Mouse (Mus musculus): ENCODE data around the gene Etfdh.
"Not testable (repeated sequence)": the region's sequence is repeated elsewhere in the genome, so short reads cannot be mapped to it uniquely, and the experiment has no call there.

Gene Etfdh

DNA sequence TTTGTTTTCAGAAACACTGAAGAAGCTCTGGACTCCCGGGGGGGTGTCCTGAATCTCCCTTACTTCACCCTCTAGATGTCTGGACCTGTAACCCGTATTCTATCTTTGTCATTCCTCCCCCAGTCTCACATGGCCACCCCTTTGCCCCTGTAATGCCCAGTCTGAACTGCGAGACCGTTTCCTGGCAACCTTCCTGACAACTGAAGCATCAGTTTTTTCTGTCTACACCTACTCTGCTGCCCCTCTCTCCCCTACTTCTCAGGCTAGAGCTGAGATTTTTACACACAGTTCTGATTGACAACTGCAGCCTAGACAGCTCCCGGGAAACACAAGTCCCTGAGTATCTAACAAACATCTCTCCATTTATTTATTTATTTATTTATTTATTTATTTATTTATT, 52.4 kb downstream of the Etfdh start:
- no peak for DNase-seq (ENCODE audit: low read depth)

DNA sequence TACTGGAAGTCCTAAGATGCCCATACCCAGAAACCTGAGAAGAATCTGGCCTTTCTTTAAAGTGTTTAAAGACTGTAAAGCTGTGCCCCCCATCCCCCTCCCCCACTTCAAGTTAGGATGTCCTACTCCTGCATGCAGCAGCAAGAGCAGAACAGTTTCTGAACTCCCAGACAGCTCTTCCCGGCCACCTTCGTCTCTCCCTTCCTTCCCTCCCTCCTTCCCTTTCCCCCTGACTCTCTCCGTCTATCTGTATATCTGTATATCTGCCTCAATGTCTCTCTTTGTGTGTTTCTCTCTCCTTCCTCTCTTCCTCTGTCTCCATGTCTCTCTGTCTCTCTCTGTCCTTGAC, 52.9 kb downstream of the Etfdh start:
- DNase-seq (ENCODE audit: low read depth) = no peak

DNA sequence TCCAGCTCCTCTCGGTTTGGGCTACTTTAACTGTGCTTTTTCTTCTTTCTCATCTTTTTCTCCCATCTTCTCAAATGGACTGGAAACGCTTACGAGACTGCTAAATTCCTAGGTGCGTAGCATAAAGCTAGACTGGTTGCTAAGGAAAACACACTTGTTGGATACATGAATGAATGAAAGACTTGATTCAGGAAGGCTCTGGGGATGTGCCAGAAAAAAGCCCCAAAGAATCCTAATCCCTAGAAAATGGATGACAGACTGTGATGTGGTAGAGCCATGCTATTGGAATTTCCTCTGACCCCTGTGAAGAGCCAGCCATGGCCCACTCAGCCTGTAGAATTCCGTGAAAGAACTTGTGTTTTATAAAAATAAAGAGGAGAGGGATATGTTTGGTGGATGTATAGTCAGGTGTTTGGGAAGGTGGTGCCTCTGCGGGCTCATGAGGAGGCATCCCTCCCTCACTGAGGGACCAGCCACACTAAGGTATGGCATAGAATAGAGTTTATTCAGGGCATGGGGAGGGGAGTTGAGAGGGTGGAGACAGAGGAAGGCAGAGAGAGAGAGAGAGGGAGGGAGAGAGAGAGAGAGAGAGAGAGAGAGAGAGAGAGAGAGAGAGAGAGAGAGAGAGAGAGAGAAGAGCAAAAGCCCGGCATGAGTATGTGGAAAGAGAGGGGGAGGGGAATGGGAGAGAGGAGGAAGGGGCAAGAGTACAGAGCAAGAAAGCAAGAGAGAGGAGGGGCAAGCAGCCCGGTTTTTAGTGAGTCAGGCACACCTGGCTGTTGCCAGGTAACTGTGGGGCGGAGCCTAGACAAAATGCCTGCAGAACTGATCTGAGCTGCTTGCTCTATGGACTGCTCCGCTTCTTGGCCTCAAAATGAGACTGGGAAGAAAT, 53.5 kb downstream of the Etfdh start:
- no peak for DNase-seq (ENCODE audit: low read depth)

DNA sequence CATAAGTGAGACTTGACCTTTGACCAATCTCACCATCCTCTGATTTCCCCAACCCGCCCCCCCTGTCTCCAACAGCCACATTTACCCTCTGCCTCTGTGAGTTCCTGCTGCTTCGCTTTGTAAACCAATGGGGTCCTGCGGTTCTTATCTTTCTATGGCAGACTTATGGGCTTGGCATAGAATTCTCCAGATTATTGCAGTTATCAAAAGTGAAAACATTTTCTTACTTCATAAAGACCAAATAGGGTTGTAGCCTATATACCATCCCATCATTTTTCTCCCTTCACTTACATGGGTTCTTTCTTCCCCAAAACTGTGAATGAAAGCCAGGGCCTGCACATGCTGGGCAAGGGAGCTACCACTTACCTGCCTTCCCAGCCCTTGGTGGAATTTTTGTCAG, 55.0 kb downstream of the Etfdh start:
- no peak for DNase-seq (ENCODE audit: low read depth)

DNA sequence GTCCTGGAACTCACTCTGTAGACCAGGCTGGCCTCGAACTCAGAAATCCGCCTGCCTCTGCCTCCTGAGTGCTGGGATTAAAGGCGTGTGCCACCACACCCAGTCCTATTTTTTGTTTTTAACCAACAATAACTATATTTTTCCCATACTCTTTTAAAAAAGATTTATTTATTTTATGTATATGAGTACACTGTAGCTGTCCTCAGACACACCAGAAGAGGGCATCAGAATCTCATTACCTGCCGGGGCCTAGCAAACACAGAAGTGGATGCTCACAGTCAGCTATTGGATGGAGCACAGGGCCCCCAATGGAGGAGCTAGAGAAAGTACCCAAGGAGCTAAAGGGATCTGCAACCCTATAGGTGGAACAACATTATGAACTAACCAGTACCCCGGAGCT, 55.9 kb downstream of the Etfdh start:
- not testable (repeated sequence) for DNase-seq (ENCODE audit: low read depth)

DNA sequence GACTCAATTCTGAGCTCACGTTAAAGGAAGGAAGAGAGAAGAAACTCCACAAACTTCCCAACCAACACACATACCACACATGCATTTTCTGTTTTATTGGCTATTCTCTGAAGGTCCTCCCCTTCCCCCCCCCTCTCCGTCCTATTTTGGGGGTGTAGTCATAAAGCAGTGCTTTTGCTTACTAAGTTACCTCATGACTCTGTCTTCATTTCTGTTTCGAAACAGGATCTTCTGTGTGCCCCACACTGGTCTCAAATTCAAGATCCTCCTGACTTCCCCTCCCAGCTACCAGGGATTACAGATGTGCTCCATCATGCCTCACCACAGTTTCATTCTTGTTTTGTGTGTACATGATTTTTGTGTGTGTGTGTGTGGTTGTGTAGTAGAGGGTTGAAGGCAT, 56.9 kb downstream of the Etfdh start:
- no peak for DNase-seq (ENCODE audit: low read depth)

DNA sequence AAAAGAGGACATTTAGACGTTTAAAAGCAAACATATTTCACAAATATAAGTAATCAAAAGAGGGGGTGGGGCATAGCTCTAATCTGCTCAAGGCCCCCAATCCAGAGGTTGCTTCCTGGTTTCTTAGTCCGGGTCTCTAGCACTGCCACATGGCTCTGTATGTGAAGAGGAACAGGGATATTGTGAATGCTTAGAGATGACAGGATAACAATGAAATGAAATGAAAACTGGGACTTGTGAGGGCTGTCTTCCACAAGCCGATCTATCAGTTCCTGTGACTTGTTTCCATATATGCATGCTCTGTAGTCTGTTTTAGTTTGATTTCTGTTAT, 60.0 kb downstream of the Etfdh start:
- no peak for DNase-seq (ENCODE audit: low read depth)

DNA sequence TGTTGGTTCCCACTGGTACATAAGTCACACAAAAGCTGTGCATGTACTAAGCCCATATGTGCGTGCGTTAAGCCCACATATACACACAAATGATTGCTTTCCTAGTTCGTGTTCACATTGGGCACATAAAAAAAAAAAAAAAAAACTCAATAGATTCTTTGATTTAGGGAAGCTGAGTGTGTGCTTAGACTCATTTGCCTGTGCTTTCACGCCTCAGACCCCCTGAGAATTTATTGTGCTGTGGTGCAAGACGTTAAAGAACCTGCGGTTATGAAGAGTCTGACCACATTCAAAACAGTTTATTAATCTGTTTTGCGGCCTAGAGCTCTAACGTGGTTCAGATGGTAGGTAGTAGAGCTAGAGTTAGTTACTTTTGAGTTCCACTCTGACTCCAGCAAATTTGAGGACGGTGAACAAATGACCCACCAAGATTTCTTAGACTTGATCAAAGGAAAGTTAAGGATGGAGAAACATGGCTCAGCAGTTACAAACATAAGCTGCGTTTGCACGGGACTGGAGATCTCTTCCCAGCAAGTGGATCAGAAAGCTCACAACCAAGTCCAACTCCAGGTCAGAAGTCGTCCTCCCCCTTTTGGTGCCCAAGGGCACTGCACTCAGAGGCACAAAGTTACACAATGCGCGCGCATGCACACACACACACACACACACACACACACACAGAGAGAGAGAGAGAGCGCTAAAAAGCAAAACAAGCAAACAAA, 60.5 kb downstream of the Etfdh start:
- peak; percentile 25 for DNase-seq (ENCODE audit: low read depth)

DNA sequence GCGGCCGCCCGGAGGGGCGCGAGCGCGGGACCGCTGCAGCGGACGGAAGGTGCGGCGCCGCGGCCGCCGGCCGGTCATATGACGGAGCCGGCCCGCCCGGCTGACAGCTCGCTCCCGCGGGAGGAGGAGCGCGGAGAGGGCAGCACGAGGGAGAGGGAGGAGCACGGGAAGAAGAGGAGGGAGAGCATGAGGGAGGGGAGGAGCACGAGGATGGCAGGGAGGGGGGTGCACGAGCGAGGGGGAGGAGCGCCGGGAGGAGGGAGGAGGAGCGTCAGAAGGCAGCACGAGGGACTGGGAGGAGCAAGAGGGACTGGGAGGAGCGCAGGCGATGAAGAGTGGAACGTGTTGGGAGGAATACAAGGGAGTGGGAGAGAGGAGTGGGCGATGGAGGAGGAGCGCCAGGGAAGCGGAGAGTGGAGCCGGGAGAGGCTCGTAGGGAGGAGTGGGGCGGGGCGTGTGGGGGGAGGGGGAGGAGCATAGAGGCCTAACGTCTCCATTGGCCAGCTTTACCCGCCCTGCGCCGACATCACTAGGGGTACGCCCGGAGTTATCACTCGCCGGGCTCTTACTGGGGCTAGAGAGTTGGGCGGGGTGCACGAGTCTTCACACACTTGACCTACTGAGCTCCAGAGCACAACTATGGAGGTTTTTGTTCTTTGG, 61.5 kb downstream of the Etfdh start, which contains the start of gene Fnip2:
TSS of gene Fnip2 (minus strand) at position 94 of the 660 bp plus-strand sequence.
- DNase-seq (ENCODE audit: low read depth) = peak; percentile 91

DNA sequence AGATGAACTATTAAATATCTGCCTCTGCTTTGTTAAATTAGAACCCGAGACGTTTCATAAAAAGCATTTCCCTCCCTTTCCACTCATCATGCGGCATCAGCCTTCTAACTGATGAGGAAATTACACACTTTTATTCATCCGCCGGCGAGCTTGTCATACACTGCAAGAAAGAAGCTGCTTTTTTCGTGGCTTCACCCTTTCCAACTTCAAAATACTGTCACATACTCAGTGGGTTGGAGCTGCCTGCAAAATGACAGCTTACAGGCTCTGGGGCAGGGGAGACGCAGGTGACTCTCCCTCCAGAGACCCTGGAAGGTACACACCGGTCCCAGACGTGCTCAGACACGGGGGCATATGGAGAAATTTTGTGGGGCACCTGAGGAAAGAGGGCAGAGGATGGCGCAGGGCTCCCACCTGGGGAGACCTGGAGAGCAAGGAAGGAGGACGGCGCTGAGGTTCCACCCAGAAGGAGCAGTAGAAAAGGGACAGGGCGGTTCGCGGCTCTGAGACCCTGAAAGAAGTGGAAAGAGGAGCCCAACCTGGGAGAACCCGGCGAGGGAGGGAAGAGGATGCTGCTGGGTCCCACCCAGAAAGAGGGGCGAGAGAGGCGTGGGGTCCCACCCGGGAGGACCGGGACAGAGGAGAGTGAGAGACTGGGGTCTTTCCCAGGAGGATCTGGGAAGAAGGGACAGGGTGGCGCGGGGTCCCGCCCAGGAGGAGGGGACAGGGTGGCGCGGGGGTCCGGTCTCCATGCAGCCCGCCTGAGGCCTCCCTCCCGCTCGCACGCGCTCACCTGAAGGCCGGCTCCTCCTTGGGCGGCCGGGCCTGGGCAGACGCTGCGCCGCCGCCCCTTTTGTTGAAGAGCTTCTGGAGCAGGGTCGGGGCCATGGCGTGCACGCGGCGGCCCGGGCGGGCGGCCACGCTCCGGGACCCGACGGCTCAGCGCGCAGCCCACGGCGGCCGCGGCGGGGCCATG, 62.3 kb downstream of the Etfdh start:
- DNase-seq (ENCODE audit: low read depth) = peak; percentile 36

DNA sequence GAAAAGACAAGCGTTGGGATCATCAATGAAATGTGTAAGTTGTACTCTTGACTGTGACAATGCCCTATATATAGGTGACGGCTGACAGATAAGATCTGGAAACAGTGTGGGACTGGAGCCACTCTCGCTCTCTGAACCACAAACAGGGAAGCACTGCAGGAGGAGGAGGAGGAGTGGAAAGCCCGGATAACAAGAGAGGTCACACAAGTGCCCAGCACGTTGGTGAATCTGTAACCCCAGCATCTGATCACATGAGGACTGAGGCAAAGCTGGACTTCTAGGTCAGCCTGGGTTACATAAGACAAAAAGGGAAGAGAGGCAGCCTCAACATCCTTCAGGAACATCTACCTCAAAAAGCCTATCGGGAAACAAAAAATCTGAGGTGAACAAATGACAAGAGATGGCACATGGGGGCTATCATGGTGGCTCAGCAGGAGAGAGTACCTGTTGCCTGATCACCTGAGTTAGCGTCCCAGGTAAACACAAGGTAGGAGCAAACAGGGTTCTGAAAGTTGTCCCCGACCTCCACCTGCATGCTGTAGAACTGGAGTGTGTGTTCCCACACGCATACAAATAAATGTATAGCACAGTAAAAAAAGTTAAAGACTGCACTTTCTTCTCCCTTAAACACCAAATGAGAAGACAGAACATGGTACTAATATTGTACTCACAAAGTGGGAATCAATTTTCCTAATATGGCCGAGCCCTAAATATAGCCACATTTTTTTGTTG, 64.3 kb downstream of the Etfdh start:
- no peak for DNase-seq (ENCODE audit: low read depth)

DNA sequence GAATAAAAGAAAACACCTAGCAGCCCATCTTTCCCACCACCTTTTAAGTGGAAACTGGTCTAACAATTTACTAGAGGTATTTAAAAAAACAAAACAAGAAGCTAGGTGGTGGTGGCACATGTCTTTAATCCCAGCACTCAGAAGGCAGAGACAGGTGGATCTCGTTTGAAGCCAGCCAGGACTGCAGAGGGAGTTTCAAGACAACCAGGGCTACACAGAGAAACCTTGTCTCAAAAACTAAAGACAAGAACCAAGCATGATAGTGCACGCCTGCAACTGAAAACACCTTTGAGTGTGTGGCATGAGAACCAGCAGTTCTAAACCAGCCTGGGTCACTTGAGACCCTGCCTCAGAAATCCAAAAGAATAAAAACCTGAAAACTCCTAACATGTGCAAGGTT, 65.8 kb downstream of the Etfdh start:
- no peak for DNase-seq (ENCODE audit: low read depth)

DNA sequence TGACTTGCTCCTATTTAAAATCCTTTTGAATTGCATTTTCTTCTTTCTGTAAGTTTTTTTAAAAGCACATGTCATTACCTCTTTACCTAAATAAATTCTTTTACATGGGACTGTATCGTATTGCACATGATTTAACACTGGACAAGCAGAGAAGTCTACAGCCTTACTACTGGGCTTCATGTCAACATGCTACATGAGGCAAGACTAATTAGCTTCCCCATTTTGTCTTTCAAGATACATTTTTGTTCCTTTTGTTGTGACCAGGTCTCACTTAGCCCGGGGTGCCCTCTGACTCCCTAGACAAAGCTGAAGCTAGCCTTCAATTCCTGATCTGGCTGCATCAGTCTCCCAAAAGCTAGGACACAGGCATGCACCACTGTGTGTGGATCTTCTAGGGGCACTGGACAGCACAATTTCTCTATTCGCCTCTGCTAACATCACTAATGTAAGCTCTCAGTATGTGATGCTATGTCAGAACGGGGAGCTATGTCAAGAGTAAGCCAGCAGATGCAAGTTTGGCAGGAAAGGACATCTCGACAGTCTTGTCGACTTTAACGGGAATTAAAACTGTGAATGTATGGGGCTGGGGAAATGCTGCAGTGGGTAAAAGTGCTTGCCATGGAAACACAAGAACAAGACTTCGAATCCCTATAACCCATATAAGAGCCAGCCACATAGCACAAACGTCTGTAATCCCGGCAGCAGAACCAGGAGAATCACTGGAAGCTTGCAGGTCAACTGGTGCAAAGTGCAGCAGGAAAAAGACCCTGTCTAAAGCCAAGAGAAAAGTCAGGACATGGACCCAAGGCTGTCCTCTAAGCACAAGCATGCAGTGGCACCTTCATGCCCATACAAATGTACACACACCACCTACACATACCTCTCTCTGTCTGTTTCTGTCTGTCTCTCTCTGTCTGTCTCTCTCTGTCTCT, 67.2 kb downstream of the Etfdh start:
- DNase-seq (ENCODE audit: low read depth) = no peak

DNA sequence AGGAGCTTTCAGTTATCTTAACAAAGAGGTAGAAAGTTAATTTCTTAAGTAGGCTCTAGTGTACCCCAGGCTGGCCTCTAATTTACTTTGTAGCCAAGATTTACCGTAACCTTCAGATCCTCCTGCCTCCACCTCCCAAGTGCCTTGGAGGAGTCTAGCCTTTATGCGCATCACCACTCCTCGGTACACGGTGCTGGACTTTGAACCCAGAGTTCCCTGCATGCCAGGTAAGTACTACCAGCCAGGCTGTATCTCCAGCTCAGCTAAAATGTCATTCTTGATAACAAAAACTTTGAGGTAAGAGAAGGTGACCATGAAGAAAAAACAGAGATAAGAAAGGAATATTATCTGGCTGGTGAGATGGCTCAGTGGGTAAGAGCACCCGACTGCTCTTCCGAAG, 68.7 kb downstream of the Etfdh start:
- DNase-seq (ENCODE audit: low read depth) = no peak

DNA sequence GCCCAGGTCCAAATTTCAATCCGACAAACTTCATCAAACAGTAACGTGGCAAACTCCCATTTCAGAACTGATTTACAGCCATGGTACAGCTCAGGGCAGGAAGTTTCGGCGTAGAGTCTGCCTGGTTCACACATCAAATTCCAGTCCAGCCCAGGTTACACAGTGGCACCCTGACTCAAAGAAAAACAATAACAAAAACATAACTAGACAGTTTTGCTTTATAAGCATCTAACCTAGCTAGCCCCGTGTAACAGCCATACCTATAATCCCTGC, 69.6 kb downstream of the Etfdh start:
- DNase-seq (ENCODE audit: low read depth) = no peak

DNA sequence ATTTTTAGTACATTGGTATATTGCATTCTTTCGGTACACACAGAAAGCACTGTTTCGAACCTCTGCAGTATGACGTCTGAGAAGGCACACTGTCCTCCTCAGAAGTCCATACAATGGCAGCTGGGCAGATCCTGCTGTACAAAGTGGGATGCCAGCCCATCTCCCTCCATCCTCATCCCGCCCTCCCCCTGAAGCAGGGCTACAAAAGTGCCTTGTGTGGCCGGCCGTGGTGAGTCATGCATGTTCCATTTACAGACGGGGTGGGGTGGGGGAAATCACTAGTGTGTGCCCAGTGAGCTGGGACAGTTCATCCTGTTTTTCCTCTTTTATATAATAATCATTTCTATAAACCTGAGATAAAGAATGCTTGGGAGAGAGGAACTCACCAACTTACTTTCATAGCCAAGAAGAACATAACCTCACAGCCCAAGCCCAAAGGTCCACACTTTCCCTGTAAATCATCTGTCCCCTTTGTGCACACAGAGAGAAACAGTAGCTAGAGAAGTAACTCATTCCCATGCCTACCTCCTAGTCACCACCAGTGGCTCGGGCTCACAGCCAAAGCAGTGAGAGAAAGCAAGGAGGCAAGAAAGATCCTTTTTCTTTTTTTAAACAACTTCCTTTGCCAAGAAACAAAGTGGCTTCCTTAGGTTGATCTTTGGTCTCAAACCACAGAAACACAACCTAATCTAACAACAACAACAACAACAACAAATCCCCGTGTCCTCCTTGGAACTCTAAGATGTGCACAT, 70.1 kb downstream of the Etfdh start:
- DNase-seq (ENCODE audit: low read depth) = no peak

DNA sequence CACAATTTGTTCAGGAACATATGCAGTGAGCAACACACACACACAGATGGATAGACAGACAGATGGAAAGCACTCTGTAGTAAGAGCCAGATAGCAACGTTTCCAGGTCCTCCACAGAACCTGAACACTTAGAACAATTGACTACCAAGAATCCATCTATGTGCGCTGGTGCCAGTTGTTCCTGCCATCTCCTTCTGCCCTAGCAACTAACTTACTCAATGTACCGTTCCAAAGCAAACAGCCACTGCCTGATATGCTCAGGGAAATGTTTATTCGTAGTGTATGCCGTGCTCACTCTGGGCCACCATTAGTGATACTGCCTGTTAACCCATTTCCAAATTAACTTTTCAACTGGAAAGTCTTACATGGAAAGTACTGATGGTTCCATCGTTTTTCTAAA, 74.2 kb downstream of the Etfdh start:
- no peak for DNase-seq (ENCODE audit: low read depth)

All from induced T-regulatory cell, adult 2 months (primary cell).